Mouse (Mus musculus): ENCODE results near the gene Tmem136. TPM values are rescaled to one million over a fixed set of nuclear protein-coding genes. Genes with fewer than 3 reads are reported as not detected.
A peak's percentile ranks its signal among the peaks of the same experiment; 100 is the strongest.

Gene Tmem136
- polyA plus RNA-seq, 1 experiment from 2014 or later = 10.5 TPM

- Histone ChIP-seq H3K9ac (no peak overlapping the region), H3K4me1 (peaks cover 6% of the 10 kb centered on the region), H3K9me3 (no peaks in the 10 kb centered on the region), H3K4me3 (no peak overlapping the region), H3K27ac (no peak overlapping the region), H3K36me3 (replicated peaks) (no peaks in the 10 kb centered on the region), H3K27me3 (replicated peaks) (no peaks in the 10 kb centered on the region), H3K4me2 (no peak overlapping the region)
- ATAC-seq (replicated peaks) = no peak
- 74% methylated on average over 3 of the region's 3 CpGs for WGBS
These were observed 22.6 kb downstream of the Tmem136 start for GRCm38 (mm10) chr9:43093803-43094202.

GRCm38 (mm10) chr9:43085686-43086285 is 30.6 kb downstream of the Tmem136 start:
- no peak overlapping the region for H3K9ac ChIP-seq
- no peaks in the 10 kb centered on the region for H3K27me3 ChIP-seq (replicated peaks)
- H3K4me2 ChIP-seq = no peak overlapping the region
- no peak for ATAC-seq (replicated peaks)
- no peaks in the 10 kb centered on the region; the same call in 1 of the 2 replicates for H3K4me1 ChIP-seq
- H3K27ac ChIP-seq = no peak overlapping the region
- no peak overlapping the region for H3K4me3 ChIP-seq
- 96% methylated on average over 1 of the region's 1 CpGs for WGBS
- H3K36me3 ChIP-seq (replicated peaks) = no peaks in the 10 kb centered on the region
- no peaks in the 10 kb centered on the region for H3K9me3 ChIP-seq

- no peak overlapping the region for H3K4me2 ChIP-seq
- H3K9me3 ChIP-seq = no peaks in the 10 kb centered on the region
- no peaks in the 10 kb centered on the region for H3K36me3 ChIP-seq (replicated peaks)
- no peaks in the 10 kb centered on the region; the same call in 1 of the 2 replicates for H3K4me1 ChIP-seq
- H3K9ac ChIP-seq = no peak overlapping the region
- H3K4me3 ChIP-seq = no peak overlapping the region
- no peak overlapping the region for H3K27ac ChIP-seq
- WGBS = 82% methylated on average over 7 of the region's 7 CpGs
- H3K27me3 ChIP-seq (replicated peaks) = no peaks in the 10 kb centered on the region
- no peak for ATAC-seq (replicated peaks)
These were observed 31.6 kb downstream of the Tmem136 start for GRCm38 (mm10) chr9:43084496-43085362.

GRCm38 (mm10) chr9:43083441-43084055 is 32.8 kb downstream of the Tmem136 start:
- H3K27ac ChIP-seq = no peak overlapping the region
- no peaks in the 10 kb centered on the region; the same call in 1 of the 2 replicates for H3K4me1 ChIP-seq
- WGBS = 25% methylated on average over 7 of the region's 7 CpGs
- H3K9ac ChIP-seq = no peak overlapping the region
- no peak overlapping the region for H3K4me3 ChIP-seq
- no peak for ATAC-seq (replicated peaks)
- no peak overlapping the region for H3K4me2 ChIP-seq
- no peaks in the 10 kb centered on the region for H3K9me3 ChIP-seq
- H3K27me3 ChIP-seq (replicated peaks) = no peaks in the 10 kb centered on the region
- no peaks in the 10 kb centered on the region for H3K36me3 ChIP-seq (replicated peaks)

- Histone ChIP-seq H3K4me1 (no peaks in the 10 kb centered on the region), H3K27ac (no peak overlapping the region), H3K36me3 (replicated peaks) (no peaks in the 10 kb centered on the region), H3K4me2 (no peak overlapping the region), H3K27me3 (replicated peaks) (no peaks in the 10 kb centered on the region), H3K9me3 (no peaks in the 10 kb centered on the region), H3K9ac (no peak overlapping the region), H3K4me3 (no peak overlapping the region)
- no peak for ATAC-seq (replicated peaks)
- 96% methylated on average over 3 of the region's 3 CpGs for WGBS
These were observed 37.7 kb downstream of the Tmem136 start for GRCm38 (mm10) chr9:43078711-43079110.

GRCm38 (mm10) chr9:43076163-43076562 is 40.2 kb downstream of the Tmem136 start:
- Histone ChIP-seq H3K4me2 (no peak overlapping the region), H3K9me3 (no peaks in the 10 kb centered on the region), H3K27me3 (replicated peaks) (no peaks in the 10 kb centered on the region), H3K4me1 (peaks cover 6% of the 10 kb centered on the region), H3K27ac (no peak overlapping the region), H3K4me3 (no peak overlapping the region), H3K9ac (no peak overlapping the region), H3K36me3 (replicated peaks) (no peaks in the 10 kb centered on the region)
- 70% methylated on average over 7 of the region's 7 CpGs for WGBS
- no peak for ATAC-seq (replicated peaks)

- 96% methylated on average over 1 of the region's 1 CpGs for WGBS
- Histone ChIP-seq H3K36me3 (replicated peaks) (no peaks in the 10 kb centered on the region), H3K27ac (no peak overlapping the region), H3K9me3 (no peaks in the 10 kb centered on the region), H3K4me2 (no peak overlapping the region), H3K9ac (no peak overlapping the region), H3K4me1 (peaks cover 6% of the 10 kb centered on the region), H3K4me3 (no peak overlapping the region), H3K27me3 (replicated peaks) (no peaks in the 10 kb centered on the region)
- ATAC-seq (replicated peaks) = no peak
These were observed 41.8 kb downstream of the Tmem136 start for GRCm38 (mm10) chr9:43074611-43075010.

- Histone ChIP-seq H3K9ac (peak overlapping the region; percentile 57; the same call in 1 of the 2 replicates), H3K27ac (peak overlapping the region; percentile 89), H3K27me3 (replicated peaks) (no peaks in the 10 kb centered on the region), H3K4me2 (peak overlapping the region; percentile 54), H3K9me3 (no peaks in the 10 kb centered on the region), H3K36me3 (replicated peaks) (no peaks in the 10 kb centered on the region), H3K4me1 (peaks cover 30% of the 10 kb centered on the region), H3K4me3 (peak overlapping the region; percentile 53)
- WGBS = 19% methylated on average over 2 of the region's 2 CpGs
- ATAC-seq (replicated peaks) = no peak; the same call in 1 of the 2 replicates
These were observed 44.6 kb downstream of the Tmem136 start for GRCm38 (mm10) chr9:43071741-43072140.

GRCm38 (mm10) chr9:43071176-43071575 is 45.2 kb downstream of the Tmem136 start:
- 8% methylated on average over 4 of the region's 4 CpGs for WGBS
- Histone ChIP-seq H3K27ac (peak overlapping the region; percentile 89), H3K9me3 (no peaks in the 10 kb centered on the region), H3K4me2 (peak overlapping the region; percentile 54), H3K27me3 (replicated peaks) (no peaks in the 10 kb centered on the region), H3K4me3 (peak overlapping the region; percentile 53), H3K9ac (peak overlapping the region; percentile 57), H3K36me3 (replicated peaks) (no peaks in the 10 kb centered on the region), H3K4me1 (peaks cover 35% of the 10 kb centered on the region)
- peak; percentile 95 for ATAC-seq (replicated peaks)

- ATAC-seq (replicated peaks) = peak; percentile 63
- Histone ChIP-seq H3K4me2 (peak overlapping the region; percentile 54), H3K9ac (peak overlapping the region; percentile 57), H3K9me3 (no peaks in the 10 kb centered on the region), H3K27ac (peak overlapping the region; percentile 89), H3K4me1 (peaks cover 35% of the 10 kb centered on the region), H3K27me3 (replicated peaks) (no peaks in the 10 kb centered on the region), H3K36me3 (replicated peaks) (no peaks in the 10 kb centered on the region), H3K4me3 (peak overlapping the region; percentile 53)
- WGBS = 14% methylated on average over 4 of the region's 4 CpGs
These were observed 45.8 kb downstream of the Tmem136 start for GRCm38 (mm10) chr9:43070566-43070965.

- Histone ChIP-seq H3K9ac (peak overlapping the region; percentile 57), H3K9me3 (no peaks in the 10 kb centered on the region), H3K4me2 (peak overlapping the region; percentile 54), H3K4me3 (peak overlapping the region; percentile 53), H3K36me3 (replicated peaks) (no peaks in the 10 kb centered on the region), H3K4me1 (peaks cover 35% of the 10 kb centered on the region), H3K27me3 (replicated peaks) (no peaks in the 10 kb centered on the region), H3K27ac (peak overlapping the region; percentile 89)
- WGBS = 22% methylated on average over 2 of the region's 2 CpGs
- ATAC-seq (replicated peaks) = peak; percentile 65; the same call in 1 of the 2 replicates
These were observed 46.2 kb downstream of the Tmem136 start for GRCm38 (mm10) chr9:43070153-43070552.

GRCm38 (mm10) chr9:43067896-43068295 is 48.5 kb downstream of the Tmem136 start:
- ATAC-seq (replicated peaks) = no peak
- Histone ChIP-seq H3K27ac (no peak overlapping the region), H3K9ac (no peak overlapping the region), H3K9me3 (no peaks in the 10 kb centered on the region), H3K27me3 (replicated peaks) (no peaks in the 10 kb centered on the region), H3K4me1 (peaks cover 36% of the 10 kb centered on the region), H3K36me3 (replicated peaks) (no peaks in the 10 kb centered on the region), H3K4me3 (peak overlapping the region; percentile 2; the same call in 1 of the 2 replicates), H3K4me2 (peak overlapping the region; percentile 61)
- WGBS = 85% methylated on average over 3 of the region's 3 CpGs

All from midbrain, embryonic 15.5 days (tissue).